Mouse (Mus musculus) MEL (cell line): Measurements from ENCODE around the gene Piga. TPM values are rescaled to one million over a fixed set of nuclear protein-coding genes. Genes with fewer than 3 reads are reported as not detected.

Experiments
- DNase-seq: peaks from one replicate; pipeline ENCODE4 v3.0.0; 2011; ENCODE audit warnings: low read depth, low spot score
- H3K27ac ChIP-seq: 2 replicates; pipeline ENCODE4 v1.5.1; 2012; ENCODE audit warnings: low read depth, mild to moderate bottlenecking, control low read depth, low read length, moderate library complexity; ENCODE audit not compliant: control insufficient read depth
- H3K27me3 ChIP-seq, 2 experiments: fragments of 150-350 bp in 1 of 2; sonication (generic) in 1 of 2; 2 replicates each; pipeline ENCODE4 v1.6.1; 2012; ENCODE audit warnings: low read length in 2 of 2, mild to moderate bottlenecking in 2 of 2, improper control_type of control experiment in 1 of 2, moderate library complexity in 1 of 2; ENCODE audit not compliant: insufficient read depth in 2 of 2, control insufficient read depth in 1 of 2
- H3K36me3 ChIP-seq, 2 experiments: 2 replicates each; pipeline ENCODE4 v1.6.1; 2012 to 2014; ENCODE audit warnings: low read length in 2 of 2, improper control_type of control experiment in 1 of 2, inconsistent platforms in 1 of 2, mild to moderate bottlenecking in 1 of 2; ENCODE audit not compliant: insufficient read depth in 2 of 2, control insufficient read depth in 1 of 2
- H3K4me1 ChIP-seq, 2 experiments: fragments of 150-350 bp in 1 of 2; sonication (generic) in 1 of 2; 2 replicates each; pipeline ENCODE4 v1.6.1; 2012; ENCODE audit warnings: low read length in 2 of 2, improper control_type of control experiment in 1 of 2, mild to moderate bottlenecking in 1 of 2; ENCODE audit not compliant: insufficient read depth in 2 of 2, control insufficient read depth in 1 of 2
- H3K4me3 ChIP-seq, 2 experiments: fragments of 150-350 bp in 1 of 2; sonication (generic) in 1 of 2; 2 replicates each; pipeline ENCODE4 v1.5.1; 2012; ENCODE audit warnings: low read depth in 2 of 2, low read length in 2 of 2, mild to moderate bottlenecking in 2 of 2, moderate library complexity in 2 of 2, control low read depth in 1 of 2, improper control_type of control experiment in 1 of 2; ENCODE audit not compliant: control insufficient read depth in 1 of 2, insufficient read depth in 1 of 2
- H3K79me2 ChIP-seq: 2 replicates; pipeline ENCODE4 v1.6.1; 2012; ENCODE audit warnings: mild to moderate bottlenecking, low read length, moderate library complexity; ENCODE audit not compliant: control insufficient read depth, poor library complexity, insufficient read depth
- H3K9ac ChIP-seq: 2 replicates; pipeline ENCODE4 v1.6.1; 2012; ENCODE audit warnings: low read depth, mild to moderate bottlenecking, control low read depth, low read length, moderate library complexity; ENCODE audit not compliant: control insufficient read depth, poor library complexity, severe bottlenecking
- H3K9me3 ChIP-seq: fragments of 150-350 bp; sonication (generic); replicated peaks from 2 replicates; pipeline ENCODE4 v1.6.1; 2012; ENCODE audit warnings: mild to moderate bottlenecking, low read length, improper control_type of control experiment, moderate library complexity; ENCODE audit not compliant: insufficient read depth
- CHD1 ChIP-seq: IDR thresholded peaks from 2 replicates; pipeline ENCODE4 v1.6.1; 2012; ENCODE audit warnings: low read depth, mild to moderate bottlenecking, inconsistent platforms, low read length, improper control_type of control experiment
- CTCF ChIP-seq, 3 experiments: IDR thresholded peaks in 2 of 3; conservative IDR thresholded peaks in 1 of 3; 2 replicates each; pipeline ENCODE4 v1.5.1; 2011 to 2012; ENCODE audit warnings: low read length in 3 of 3, low read depth in 2 of 3, mild to moderate bottlenecking in 2 of 3, improper control_type of control experiment in 1 of 3, inconsistent platforms in 1 of 3, mixed read lengths in 1 of 3, moderate library complexity in 1 of 3; ENCODE audit not compliant: control insufficient read depth in 1 of 3, insufficient read depth in 1 of 3, poor library complexity in 1 of 3, severe bottlenecking in 1 of 3
- E2F4 ChIP-seq: IDR thresholded peaks from 2 replicates; pipeline ENCODE4 v1.6.1; 2011; ENCODE audit warnings: low read depth, low read length, improper control_type of control experiment, borderline replicate concordance
- ELF1 ChIP-seq: IDR thresholded peaks from 2 replicates; pipeline ENCODE4 v1.6.1; 2014; ENCODE audit warnings: low read depth, mild to moderate bottlenecking, inconsistent platforms, low read length, improper control_type of control experiment, moderate library complexity
- EP300 ChIP-seq, 2 experiments: IDR thresholded peaks; 2 replicates each; pipeline ENCODE4 v1.6.1; 2011; ENCODE audit warnings: improper control_type of control experiment in 2 of 2, low read length in 2 of 2, low read depth in 1 of 2, mild to moderate bottlenecking in 1 of 2
- ETS1 ChIP-seq: IDR thresholded peaks from 2 replicates; pipeline ENCODE4 v1.6.1; 2012; ENCODE audit warnings: low read depth, mild to moderate bottlenecking, inconsistent platforms, low read length, improper control_type of control experiment, moderate library complexity
- GABPA ChIP-seq: IDR thresholded peaks from 2 replicates; pipeline ENCODE4 v1.6.1; 2012; ENCODE audit warnings: low read depth, mild to moderate bottlenecking, inconsistent platforms, low read length, improper control_type of control experiment, moderate library complexity
- MAFK ChIP-seq: IDR thresholded peaks from 2 replicates; pipeline ENCODE4 v1.6.1; 2011; ENCODE audit warnings: low read depth, mild to moderate bottlenecking, low read length, improper control_type of control experiment, borderline replicate concordance
- MAX ChIP-seq: IDR thresholded peaks from 2 replicates; pipeline ENCODE4 v1.6.1; 2011; ENCODE audit warnings: low read length, improper control_type of control experiment
- MAZ ChIP-seq: IDR thresholded peaks from 2 replicates; pipeline ENCODE4 v1.6.1; 2012; ENCODE audit warnings: low read depth, mild to moderate bottlenecking, inconsistent platforms, low read length, improper control_type of control experiment
- MYC ChIP-seq: IDR thresholded peaks from 2 replicates; pipeline ENCODE4 v1.6.1; 2011; ENCODE audit warnings: low read depth, mild to moderate bottlenecking, low read length, improper control_type of control experiment, moderate library complexity
- NELFE ChIP-seq: IDR thresholded peaks from 2 replicates; pipeline ENCODE4 v1.6.1; 2011; ENCODE audit warnings: low read depth, low read length, improper control_type of control experiment
- NRF1 ChIP-seq: IDR thresholded peaks from 2 replicates; pipeline ENCODE4 v1.6.1; 2014; ENCODE audit warnings: low read depth, mild to moderate bottlenecking, inconsistent platforms, low read length, improper control_type of control experiment, moderate library complexity; ENCODE audit not compliant: poor library complexity, insufficient read depth, severe bottlenecking
- POLR2A ChIP-seq, 2 experiments: IDR thresholded peaks; 2 replicates each; pipeline ENCODE4 v1.6.1; 2011 to 2012; ENCODE audit warnings: low read length in 2 of 2, mild to moderate bottlenecking in 2 of 2, control low read depth in 1 of 2, improper control_type of control experiment in 1 of 2, low read depth in 1 of 2, moderate library complexity in 1 of 2; ENCODE audit not compliant: control insufficient read depth in 1 of 2, insufficient read depth in 1 of 2, poor library complexity in 1 of 2
- POLR2AphosphoS5 ChIP-seq: IDR thresholded peaks from 2 replicates; pipeline ENCODE4 v1.6.1; 2012; ENCODE audit warnings: low read depth, borderline replicate concordance, mild to moderate bottlenecking, inconsistent platforms, low read length, moderate library complexity, mixed read lengths
- RAD21 ChIP-seq: IDR thresholded peaks from 2 replicates; pipeline ENCODE4 v1.6.1; 2011; ENCODE audit warnings: mild to moderate bottlenecking, low read depth, low read length, improper control_type of control experiment
- SIN3A ChIP-seq: IDR thresholded peaks from 2 replicates; pipeline ENCODE4 v1.6.1; 2012; ENCODE audit warnings: low read length, improper control_type of control experiment, inconsistent platforms
- TBP ChIP-seq: IDR thresholded peaks from 2 replicates; pipeline ENCODE4 v1.8.0; 2011; ENCODE audit warnings: low read depth, low read length, improper control_type of control experiment
- TCF12 ChIP-seq: IDR thresholded peaks from 2 replicates; pipeline ENCODE4 v1.6.1; 2014; ENCODE audit warnings: low read depth, mild to moderate bottlenecking, inconsistent platforms, low read length, improper control_type of control experiment, moderate library complexity
- UBTF ChIP-seq: IDR thresholded peaks from 2 replicates; pipeline ENCODE4 v1.6.1; 2012; ENCODE audit warnings: low read depth, mild to moderate bottlenecking, inconsistent platforms, low read length, improper control_type of control experiment, moderate library complexity, borderline replicate concordance; ENCODE audit not compliant: insufficient read depth
- USF1 ChIP-seq: IDR thresholded peaks from 2 replicates; pipeline ENCODE4 v1.6.1; 2014; ENCODE audit warnings: low read depth, mild to moderate bottlenecking, inconsistent platforms, low read length, improper control_type of control experiment, moderate library complexity
- ZNF384 ChIP-seq: IDR thresholded peaks from 2 replicates; pipeline ENCODE4 v1.6.1; 2012; ENCODE audit warnings: low read depth, mild to moderate bottlenecking, inconsistent platforms, low read length, improper control_type of control experiment
- polyA plus RNA-seq, 2 experiments: library from polyadenylated mRNA; stranded (reverse) in 1 of 2; unstranded in 1 of 2; fragments of >175 nt in 1 of 2; fragments of >200 nt in 1 of 2; gene quantifications; 2 replicates each; pipeline versions ENCODE4 v1.2.1 to v1.2.4; 2012; ENCODE audit warnings: low replicate concordance in 2 of 2, low read depth in 1 of 2; ENCODE audit not compliant: insufficient read length in 2 of 2, insufficient read depth in 1 of 2, missing spikeins in 1 of 2
- total RNA-seq: library from RNA; depleted of rRNA; stranded (reverse); fragments of 300-350 nt; gene quantifications from 2 replicates; pipeline ENCODE4 v1.2.3, GENCODE M21; 2012

Piga gene
- total and polyA plus RNA-seq, 3 experiments = 21.5 to 41.2 (median 30.0) TPM

DNA sequence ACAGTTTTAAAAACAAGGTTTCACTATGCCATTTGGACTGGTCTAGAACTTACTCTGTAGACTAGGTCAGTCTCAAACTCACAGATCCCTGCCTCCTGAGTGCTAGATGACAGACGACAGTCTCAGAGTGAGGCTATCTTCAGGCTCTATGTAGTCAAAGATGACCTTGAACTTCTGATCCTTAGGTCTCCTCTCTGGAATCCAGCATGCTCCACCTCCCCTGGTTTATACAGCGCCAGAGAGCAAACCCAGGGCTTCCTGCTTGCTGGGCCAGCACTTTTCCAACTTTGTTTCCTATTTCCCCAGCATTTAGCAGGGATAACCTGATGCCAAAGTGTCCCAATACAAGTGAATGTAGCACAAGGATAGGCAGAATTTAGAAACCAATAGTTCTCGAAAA lies 21.1 kb downstream of the Piga start:
- TF ChIP-seq MAZ (no peak), UBTF (no peak), NRF1 (no peak), ETS1 (no peak), ZNF384 (no peak), CTCF (IDR thresholded peaks at IDR 0.05 in 2 of 3, conservative IDR thresholded peaks at IDR 0.05 in 1 of 3; ENCODE audit: control insufficient read depth in 1 of 3, insufficient read depth in 1 of 3, low read depth in 2 of 3, low read length in 3 of 3, poor library complexity in 1 of 3, severe bottlenecking in 1 of 3) (no peak), USF1 (no peak), CHD1 (no peak), SIN3A (no peak), POLR2AphosphoS5 (no peak), TCF12 (no peak), ELF1 (no peak), MAX (no peak), GABPA (no peak), MYC (no peak)
- peaks cover 0 to 18% of the 10 kb centered on the region in 2 experiments; a peak in 2 of 4 replicates for H3K36me3 ChIP-seq
- peaks cover 1% of the 10 kb centered on the region; the same call in 1 of the 2 replicates for H3K79me2 ChIP-seq
- H3K27ac ChIP-seq = no peak overlapping the region
- no peaks in the 10 kb centered on the region for H3K9me3 ChIP-seq
- no peak for DNase-seq
- no peak overlapping the region for H3K4me3 ChIP-seq
- no peaks in the 10 kb centered on the region for H3K27me3 ChIP-seq
- H3K9ac ChIP-seq = no peak overlapping the region
- H3K4me1 ChIP-seq = peaks cover 11 to 12% of the 10 kb centered on the region in 2 experiments

GRCm38 (mm10) chrX:164441306-164441705 lies 21.7 kb downstream of the Piga start:
- Histone ChIP-seq H3K36me3 (peaks cover 0 to 18% of the 10 kb centered on the region in 2 experiments; a peak in 2 of 4 replicates), H3K4me1 (peaks cover 11 to 12% of the 10 kb centered on the region in 2 experiments), H3K79me2 (peaks cover 1% of the 10 kb centered on the region; the same call in 1 of the 2 replicates), H3K27me3 (no peaks in the 10 kb centered on the region), H3K9ac (no peak overlapping the region), H3K27ac (no peak overlapping the region), H3K9me3 (no peaks in the 10 kb centered on the region), H3K4me3 (no peak overlapping the region)
- DNase-seq = no peak
- TF ChIP-seq TCF12 (no peak), MAFK (no peak), POLR2A (IDR thresholded peaks at IDR 0.05; ENCODE audit: control insufficient read depth in 1 of 2, insufficient read depth in 1 of 2, low read depth in 1 of 2, low read length in 2 of 2, poor library complexity in 1 of 2) (no peak), EP300 (IDR thresholded peaks at IDR 0.05; ENCODE audit: low read depth in 1 of 2, low read length in 2 of 2) (no peak), TBP (no peak), E2F4 (no peak), UBTF (no peak), NELFE (no peak), RAD21 (no peak)
- TF ChIP-seq, all 39 proteins: peak for 0
